8 mouse cellular contexts compared by ENCODE assay signal in the genomic region with DNA sequence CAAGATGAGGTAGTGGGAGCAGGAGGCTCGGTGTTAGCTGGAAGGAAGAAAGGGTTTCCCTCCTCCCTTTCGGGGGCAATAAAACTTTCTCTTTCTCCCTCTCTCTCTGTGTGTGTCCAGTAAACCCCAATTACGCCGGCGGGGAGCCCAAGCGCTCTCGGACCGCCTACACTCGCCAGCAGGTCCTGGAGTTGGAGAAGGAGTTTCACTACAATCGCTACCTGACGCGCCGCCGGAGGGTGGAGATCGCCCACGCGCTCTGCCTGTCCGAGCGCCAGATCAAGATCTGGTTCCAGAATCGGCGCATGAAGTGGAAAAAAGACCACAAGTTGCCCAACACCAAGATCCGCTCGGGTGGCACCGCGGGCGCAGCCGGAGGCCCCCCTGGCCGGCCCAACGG. TPM values are rescaled to one million over a fixed set of nuclear protein-coding genes. Genes with fewer than 3 reads are reported as not detected.
DNase-seq lines count a peak whose midpoint lies in the region; ATAC-seq and TF ChIP-seq lines count a peak whose summit lies in the region.

No protein-coding gene starts in this region.

- peaks cover 24% of the 10 kb centered on the region for H3K4me1 ChIP-seq in heart, embryonic 10.5 days
- H3K4me1 ChIP-seq in embryonic facial prominence, embryonic 10.5 days: peaks cover 11% of the 10 kb centered on the region
- peaks cover 40% of the 10 kb centered on the region for H3K4me1 ChIP-seq in kidney, postnatal 0 days (replicated peaks; ENCODE audit: insufficient read depth, low read length)

- peak overlapping the region; percentile 88 for H3K9ac ChIP-seq in kidney, postnatal 0 days (ENCODE audit: low read depth, low read length)

- peak overlapping the region; percentile 71 for H3K4me3 ChIP-seq in heart, embryonic 10.5 days
- H3K4me3 ChIP-seq in embryonic facial prominence, embryonic 10.5 days: peak overlapping the region; percentile 54; the same call in 1 of the 2 replicates
- peak overlapping the region; percentile 83 for H3K4me3 ChIP-seq in kidney, postnatal 0 days (replicated peaks; ENCODE audit: low read depth, low read length)
- no peak overlapping the region for H3K4me3 ChIP-seq in myocyte

- H3K4me2 ChIP-seq in kidney, postnatal 0 days (ENCODE audit: low read length): peak overlapping the region; percentile 96
- peak overlapping the region; percentile 58 for H3K4me2 ChIP-seq in myocyte (ENCODE audit: low read depth)

- under 1% methylated on average over 29 of the region's 29 CpGs for WGBS in heart, embryonic 10.5 days
- WGBS in embryonic facial prominence, embryonic 10.5 days: under 1% methylated on average over 29 of the region's 29 CpGs
- under 1% methylated on average over 29 of the region's 29 CpGs for whole genome bisulfite sequencing in kidney, postnatal 0 days

- no peak for TF ChIP-seq POLR2A in myocyte (IDR thresholded peaks at IDR 0.05; ENCODE audit: insufficient read length, low read depth)

- H3K79me2 ChIP-seq in myocyte (ENCODE audit: control insufficient read depth, insufficient read depth): no peaks in the 10 kb centered on the region

- 0 out of 2 replicates have a peak, but pooled peaks have one; percentile 0 for ATAC-seq in kidney, postnatal 0 days (replicated peaks; ENCODE audit: low FRiP score, low read depth)

- DNase-seq in heart, embryonic 10.5 days (ENCODE audit: low spot score): no peak
- no peak for DNase-seq in heart, adult 9 months (ENCODE audit: low spot score in 2 of 2)
- DNase-seq in embryonic facial prominence, embryonic 10.5 days (ENCODE audit: low spot score): no peak
- DNase-seq in kidney, postnatal 0 days (ENCODE audit: low spot score): peak; percentile 82
- DNase-seq in frontal cortex, postnatal 25 days (ENCODE audit: low spot score in 2 of 2): no peak
- DNase-seq in left cerebral cortex, adult 9 months (ENCODE audit: low spot score in 2 of 2): no peak
- no peak for DNase-seq in left cerebral cortex, adult 18-20 months (ENCODE audit: low spot score in 2 of 2)

- no peak for TF ChIP-seq CTCF in kidney, postnatal 0 days (IDR thresholded peaks at IDR 0.05; ENCODE audit: low read depth)

- H3K27ac ChIP-seq in heart, embryonic 10.5 days: peak overlapping the region; percentile 89
- no peak overlapping the region for H3K27ac ChIP-seq in embryonic facial prominence, embryonic 10.5 days (replicated peaks)
- H3K27ac ChIP-seq in kidney, postnatal 0 days: peak overlapping the region; percentile 99

- H3K9me3 ChIP-seq in heart, embryonic 10.5 days: no peaks in the 10 kb centered on the region
- H3K9me3 ChIP-seq in embryonic facial prominence, embryonic 10.5 days: no peaks in the 10 kb centered on the region
- H3K9me3 ChIP-seq in kidney, postnatal 0 days (replicated peaks; ENCODE audit: low read length): no peaks in the 10 kb centered on the region

- no peak overlapping the region for H3ac ChIP-seq in myocyte (ENCODE audit: control insufficient read depth, insufficient read length)

- no peaks in the 10 kb centered on the region for H3K36me3 ChIP-seq in heart, embryonic 10.5 days
- no peaks in the 10 kb centered on the region for H3K36me3 ChIP-seq in embryonic facial prominence, embryonic 10.5 days (replicated peaks)
- H3K36me3 ChIP-seq in kidney, postnatal 0 days (ENCODE audit: insufficient read depth, low read length): 0 out of 2 replicates have a peak, but pooled peaks cover 7% of the 10 kb centered on the region
- H3K36me3 ChIP-seq in myocyte (ENCODE audit: control insufficient read depth, insufficient read depth): no peaks in the 10 kb centered on the region

- peaks cover 99% of the 10 kb centered on the region for H3K27me3 ChIP-seq in heart, embryonic 10.5 days (ENCODE audit: insufficient read depth, poor library complexity, severe bottlenecking)
- peaks cover 100% of the 10 kb centered on the region for H3K27me3 ChIP-seq in embryonic facial prominence, embryonic 10.5 days (replicated peaks; ENCODE audit: low read depth, poor library complexity, severe bottlenecking)
- no peaks in the 10 kb centered on the region for H3K27me3 ChIP-seq in kidney, postnatal 0 days (ENCODE audit: insufficient read depth, low read length)
- peaks cover 83% of the 10 kb centered on the region for H3K27me3 ChIP-seq in myocyte (ENCODE audit: control insufficient read depth, insufficient read depth, insufficient read length)

TF ChIP-seq in myocyte, 11 proteins besides CTCF, POLR2A, EP300 and RAD21:
- no peak for TF ChIP-seq CEBPB (IDR thresholded peaks at IDR 0.05; ENCODE audit: insufficient read depth, poor library complexity, severe bottlenecking)
- no peak for TF ChIP-seq SRF (IDR thresholded peaks at IDR 0.05; ENCODE audit: control insufficient read depth, insufficient read length, low read depth)
- no peak for TF ChIP-seq MYOG (IDR thresholded peaks at IDR 0.05; ENCODE audit: control insufficient read depth in 1 of 3, insufficient read depth in 1 of 3, insufficient read length in 2 of 3, low read depth in 2 of 3)
- TF ChIP-seq REST (IDR thresholded peaks at IDR 0.05; ENCODE audit: insufficient read depth, insufficient read length): no peak
- TF ChIP-seq MYOD1 (IDR thresholded peaks at IDR 0.05; ENCODE audit: control insufficient read depth in 1 of 3, insufficient read length in 2 of 3, low read depth in 2 of 3): no peak
- no peak for TF ChIP-seq MAX (IDR thresholded peaks at IDR 0.05; ENCODE audit: low read depth)
- TF ChIP-seq USF1 (IDR thresholded peaks at IDR 0.05; ENCODE audit: low read depth): no peak
- no peak for TF ChIP-seq POLR2AphosphoS2 (IDR thresholded peaks at IDR 0.05; ENCODE audit: insufficient read length, low read depth)

RNA-seq across cellular contexts. Expression of gene Hoxb4, which starts 1.8 kb away (rescaled TPM):
- polyA plus RNA-seq in heart, embryonic 10.5 days (2016; fragmentation: Nextera tagmentation; extraction: Ambion mirVana): 0.31 and 2.0 TPM in 2 replicates
- 0.09 and 0.23 TPM in 2 replicates for polyA plus RNA-seq in embryonic facial prominence, embryonic 10.5 days (2016; fragmentation: Nextera tagmentation; extraction: Ambion mirVana)
- 3.6 and 3.8 TPM in 2 replicates for polyA plus RNA-seq in kidney, postnatal 0 days (2015; fragmentation: Nextera tagmentation; extraction: Ambion mirVana)
- not detected for polyA plus RNA-seq in myocyte (2012; fragmentation: generic; extraction: Trizol)
- not detected for total RNA-seq in left cerebral cortex, adult 18-20 months (2021)

RNA-seq across cellular contexts. Expression of gene Hoxb3, which starts 3.2 kb away (rescaled TPM):
- polyA plus RNA-seq in heart, embryonic 10.5 days (2016; fragmentation: Nextera tagmentation; extraction: Ambion mirVana): 0.42 and 1.8 TPM in 2 replicates
- polyA plus RNA-seq in embryonic facial prominence, embryonic 10.5 days (2016; fragmentation: Nextera tagmentation; extraction: Ambion mirVana): 0.69 and 3.4 TPM in 2 replicates
- 3.9 and 4.2 TPM in 2 replicates for polyA plus RNA-seq in kidney, postnatal 0 days (2015; fragmentation: Nextera tagmentation; extraction: Ambion mirVana)
- polyA plus RNA-seq in myocyte (2012; fragmentation: generic; extraction: Trizol): not detected
- total RNA-seq in left cerebral cortex, adult 18-20 months (2021): not detected

RNA-seq across cellular contexts. Expression of gene Hoxb5, which starts 16.8 kb away (rescaled TPM):
- 1.0 and 5.2 TPM in 2 replicates for polyA plus RNA-seq in heart, embryonic 10.5 days (2016; fragmentation: Nextera tagmentation; extraction: Ambion mirVana)
- polyA plus RNA-seq in embryonic facial prominence, embryonic 10.5 days (2016; fragmentation: Nextera tagmentation; extraction: Ambion mirVana): 0.07 and 0.28 TPM in 2 replicates
- polyA plus RNA-seq in kidney, postnatal 0 days (2015; fragmentation: Nextera tagmentation; extraction: Ambion mirVana): 10.2 and 12.9 TPM in 2 replicates
- not detected for polyA plus RNA-seq in myocyte (2012; fragmentation: generic; extraction: Trizol)
- total RNA-seq in left cerebral cortex, adult 18-20 months (2021): not detected

RNA-seq across cellular contexts. Expression of gene Hoxb6, which starts 27.6 kb away (rescaled TPM):
- 0.42 and 2.2 TPM in 2 replicates for polyA plus RNA-seq in heart, embryonic 10.5 days (2016; fragmentation: Nextera tagmentation; extraction: Ambion mirVana)
- polyA plus RNA-seq in embryonic facial prominence, embryonic 10.5 days (2016; fragmentation: Nextera tagmentation; extraction: Ambion mirVana): 0.15 TPM in 1 of 2 replicates, not detected in the other
- polyA plus RNA-seq in kidney, postnatal 0 days (2015; fragmentation: Nextera tagmentation; extraction: Ambion mirVana): 45.0 and 47.8 TPM in 2 replicates
- not detected for polyA plus RNA-seq in myocyte (2012; fragmentation: generic; extraction: Trizol)
- not detected for total RNA-seq in left cerebral cortex, adult 18-20 months (2021)

RNA-seq across cellular contexts. Expression of gene Hoxb2, which starts 30.4 kb away (rescaled TPM):
- 5.7 and 27.6 TPM in 2 replicates for polyA plus RNA-seq in heart, embryonic 10.5 days (2016; fragmentation: Nextera tagmentation; extraction: Ambion mirVana)
- polyA plus RNA-seq in embryonic facial prominence, embryonic 10.5 days (2016; fragmentation: Nextera tagmentation; extraction: Ambion mirVana): 5.8 and 17.0 TPM in 2 replicates
- 38.0 and 42.3 TPM in 2 replicates for polyA plus RNA-seq in kidney, postnatal 0 days (2015; fragmentation: Nextera tagmentation; extraction: Ambion mirVana)
- polyA plus RNA-seq in myocyte (2012; fragmentation: generic; extraction: Trizol): not detected
- total RNA-seq in left cerebral cortex, adult 18-20 months (2021): not detected
